16 mouse cellular contexts compared by ENCODE assay signal in genomic region chr15:89063536-89063935, GRCm38 (mm10). TPM values are rescaled to one million over a fixed set of nuclear protein-coding genes. Genes with fewer than 3 reads are reported as not detected.
A peak's percentile ranks its signal among the peaks of the same experiment; 100 is the strongest.
DNase-seq lines count a peak whose midpoint lies in the region; ATAC-seq lines count a peak whose summit lies in the region.
"Had no signal": no experiment of that assay in that cellular context is flagged by ENCODE, and none has a peak within 500 bp of the region (broad histone marks: within the 10 kb centered on the region; RNA-seq: fewer than 3 reads in every experiment).

No protein-coding gene starts in this region.

- peaks cover 98% of the 10 kb centered on the region for H3K27me3 ChIP-seq in liver, embryonic 12.5 days (replicated peaks)

- no peak for ATAC-seq in liver, embryonic 12.5 days
- ATAC-seq: intestine, postnatal 0 days had no signal

- peak; percentile 49 to 61 for DNase-seq in left cerebral cortex, adult 18-20 months (ENCODE audit: low spot score in 2 of 2)
- no peak for DNase-seq in left cerebral cortex, adult 11 months (ENCODE audit: low spot score)
- peak; percentile 77 for DNase-seq in cerebellum, adult 11 months
- peak; percentile 76 to 79 for DNase-seq in cerebellum, postnatal 36 days
- DNase-seq in left cerebral cortex, postnatal 36 days (ENCODE audit: low spot score in 2 of 2), result peak; percentile 62 to 73
- no peak for DNase-seq in natural killer cell, adult 2 months (ENCODE audit: low spot score in 2 of 2)
- no peak for DNase-seq in adrenal gland, postnatal 4 days (ENCODE audit: low spot score in 2 of 2)
- DNase-seq: B cell, adult 2 months; kidney, postnatal 4 days; lung, embryonic 14.5 days; thymus, postnatal 14 days had no signal

- no peaks in the 10 kb centered on the region for H3K36me3 ChIP-seq in liver, embryonic 12.5 days

- H3K4me3 ChIP-seq in liver, embryonic 12.5 days, result no peak overlapping the region
- H3K4me3 ChIP-seq: erythroblast, embryonic 14.5 days had no signal

- no peak overlapping the region for H3K4me2 ChIP-seq in liver, embryonic 12.5 days
- H3K4me2 ChIP-seq: lung, embryonic 14.5 days had no signal

- H3K9ac ChIP-seq in liver, embryonic 12.5 days, result no peak overlapping the region
- H3K9ac ChIP-seq: lung, embryonic 14.5 days had no signal

- H3K9me3 ChIP-seq in liver, embryonic 12.5 days (replicated peaks), result no peaks in the 10 kb centered on the region

- H3K4me1 ChIP-seq in liver, embryonic 12.5 days, result 0 out of 2 replicates have a peak, but pooled peaks cover 12% of the 10 kb centered on the region

- 62% methylated on average over 6 of the region's 6 CpGs for WGBS in liver, embryonic 12.5 days (ENCODE audit: insufficient replicate concordance)

- H3K27ac ChIP-seq in liver, embryonic 12.5 days, result no peak overlapping the region

- intact Hi-C loops in left cerebral cortex, postnatal 36 days (cut with DNase I), result loop anchor here (5.0 kb wide), 1 partner anchor 116 kb away; no protein-coding TSS in a partner anchor

RNA-seq across cellular contexts. Expression of gene Panx2, which starts 4.0 kb away (rescaled TPM):
- total RNA-seq in left cerebral cortex, adult 18-20 months (2021), result 100 to 1,000 TPM; 107 to 114 TPM
- total RNA-seq in left cerebral cortex, postnatal 36 days (2021), result 100 to 1,000 TPM; 100 to 103 TPM
- polyA plus RNA-seq in liver, embryonic 12.5 days (2016; fragmentation: Nextera tagmentation; extraction: Ambion mirVana), result 0.04 TPM in 1 of 2 replicates, not detected in the other
- total RNA-seq in adrenal gland, postnatal 4 days (2021), result 1 to 10 TPM; 3.4 to 3.5 TPM
- total RNA-seq: hematopoietic stem cell, adult 5-6 weeks; megakaryocyte progenitor cell, adult 5-6 weeks had no signal
- polyA plus RNA-seq: erythroblast, embryonic 14.5 days had no signal

RNA-seq across cellular contexts. Expression of gene Trabd, which starts 11.4 kb away (rescaled TPM):
- 10 to 100 TPM; 20.8 to 20.9 TPM for total RNA-seq in left cerebral cortex, adult 18-20 months (2021)
- total RNA-seq in left cerebral cortex, postnatal 36 days (2021), result 10 to 100 TPM; 16.8 to 19.5 TPM
- 18.4 and 22.9 TPM in 2 replicates for polyA plus RNA-seq in liver, embryonic 12.5 days (2016; fragmentation: Nextera tagmentation; extraction: Ambion mirVana)
- 10 to 100 TPM; 45.5 to 45.6 TPM for total RNA-seq in adrenal gland, postnatal 4 days (2021)

RNA-seq across cellular contexts. Expression of gene Selenoo, which starts 25.3 kb away (rescaled TPM):
- total RNA-seq in left cerebral cortex, adult 18-20 months (2021), result 10 to 100 TPM; 20.1 to 23.0 TPM
- 10 to 100 TPM; 22.6 to 23.1 TPM for total RNA-seq in left cerebral cortex, postnatal 36 days (2021)
- polyA plus RNA-seq in liver, embryonic 12.5 days (2016; fragmentation: Nextera tagmentation; extraction: Ambion mirVana), result 11.6 and 12.8 TPM in 2 replicates
- total RNA-seq in adrenal gland, postnatal 4 days (2021), result 10 to 100 TPM; 30.7 to 35.0 TPM

RNA-seq across cellular contexts. Expression of gene Tubgcp6, which starts 59.4 kb away (rescaled TPM):
- 10 to 100 TPM; 31.4 to 34.6 TPM for total RNA-seq in left cerebral cortex, adult 18-20 months (2021)
- total RNA-seq in left cerebral cortex, postnatal 36 days (2021), result 10 to 100 TPM; 29.6 to 30.6 TPM
- polyA plus RNA-seq in liver, embryonic 12.5 days (2016; fragmentation: Nextera tagmentation; extraction: Ambion mirVana), result 11.8 and 12.7 TPM in 2 replicates
- 10 to 100 TPM; 20.1 to 24.8 TPM for total RNA-seq in adrenal gland, postnatal 4 days (2021)

Comparison
In these comparisons a context has a peak if more than half of its experiments do, and no peak if none do; other contexts are left out.
1. DNase-seq: peak in left cerebral cortex, adult 18-20 months (2 of 2), cerebellum, adult 11 months (single experiment), cerebellum, postnatal 36 days (2 of 2) and left cerebral cortex, postnatal 36 days (2 of 2); none in left cerebral cortex, adult 11 months (single experiment), natural killer cell, adult 2 months (0 of 2) and adrenal gland, postnatal 4 days (0 of 2).
2. RNA of gene Panx2, which starts 4.0 kb away (total RNA-seq): 107 to 114 TPM in left cerebral cortex, adult 18-20 months and 100 to 103 TPM in left cerebral cortex, postnatal 36 days; 3.4 to 3.5 TPM in adrenal gland, postnatal 4 days; every median in the first group is over 10 times any median in the second.